Mouse (Mus musculus): Measurements from ENCODE around the gene Gm45716.
A peak's percentile ranks its signal among the peaks of the same experiment; 100 is the strongest.

Gm45716 gene

DNA sequence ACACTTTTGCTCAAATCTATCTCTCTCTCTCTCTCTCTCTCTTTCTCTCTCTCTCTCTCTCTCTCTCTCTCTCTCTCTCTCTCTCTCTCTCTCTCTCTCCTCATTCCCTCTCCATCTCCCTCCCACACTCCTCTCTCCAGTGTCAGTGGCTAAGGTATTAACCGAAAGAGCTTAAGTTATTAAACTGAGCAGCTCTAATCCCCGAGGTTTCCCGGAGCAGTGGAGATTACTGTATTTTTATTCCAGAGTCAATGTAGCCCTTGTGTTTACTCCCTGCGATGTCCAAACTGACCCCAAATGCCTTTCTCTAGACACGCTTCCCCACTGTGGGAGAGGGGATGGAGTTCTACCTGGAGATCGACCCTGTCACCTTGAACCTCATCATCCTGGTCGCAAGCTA lies at the start of gene Gm45716:
Gm45716 (plus strand) TSS at position 243 of the 400 bp plus-strand sequence.
- DNase-seq (ENCODE audit: low spot score) = no peak

DNA sequence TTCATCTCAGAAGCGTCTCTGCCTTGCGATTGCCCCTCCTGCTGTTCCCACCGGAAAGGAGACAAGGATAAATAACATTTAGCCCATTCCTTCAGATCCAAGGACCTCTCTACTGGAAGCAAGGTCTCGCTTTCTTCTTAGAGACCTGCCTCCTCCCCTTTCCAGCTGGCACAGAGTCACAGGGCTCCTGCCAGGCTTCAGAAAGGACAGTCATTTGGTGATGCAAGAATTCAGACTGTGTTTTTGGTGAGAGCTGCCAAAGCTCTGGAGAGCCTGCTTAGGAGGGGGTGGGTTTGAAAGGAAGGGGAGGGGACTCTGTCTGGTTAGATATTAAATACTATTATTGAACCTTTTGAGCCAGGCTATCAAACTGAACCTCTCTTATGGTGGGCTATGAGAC lies 45.1 kb upstream of the Gm45716 start:
- DNase-seq (ENCODE audit: low spot score) = no peak

DNA sequence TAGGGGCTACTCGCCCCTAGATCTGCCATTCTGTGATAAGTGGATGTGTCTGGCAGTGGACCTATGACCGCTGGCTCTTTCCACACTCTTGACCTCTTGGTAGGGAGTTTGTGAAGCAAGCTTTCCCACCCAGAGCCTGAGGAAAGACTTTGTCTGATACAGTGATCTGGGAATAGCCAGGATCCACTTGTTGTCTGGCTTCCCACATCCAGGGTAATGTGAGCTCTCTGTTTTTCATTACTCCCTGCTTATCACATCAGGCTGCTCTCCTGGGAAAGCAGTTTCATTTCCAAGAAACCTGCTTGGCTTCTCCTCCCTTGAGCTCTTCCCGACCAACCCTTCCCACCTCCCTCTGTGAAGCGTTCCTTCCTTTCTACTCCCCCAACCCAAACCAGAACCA lies 44.5 kb upstream of the Gm45716 start:
- no peak for DNase-seq (ENCODE audit: low spot score)

DNA sequence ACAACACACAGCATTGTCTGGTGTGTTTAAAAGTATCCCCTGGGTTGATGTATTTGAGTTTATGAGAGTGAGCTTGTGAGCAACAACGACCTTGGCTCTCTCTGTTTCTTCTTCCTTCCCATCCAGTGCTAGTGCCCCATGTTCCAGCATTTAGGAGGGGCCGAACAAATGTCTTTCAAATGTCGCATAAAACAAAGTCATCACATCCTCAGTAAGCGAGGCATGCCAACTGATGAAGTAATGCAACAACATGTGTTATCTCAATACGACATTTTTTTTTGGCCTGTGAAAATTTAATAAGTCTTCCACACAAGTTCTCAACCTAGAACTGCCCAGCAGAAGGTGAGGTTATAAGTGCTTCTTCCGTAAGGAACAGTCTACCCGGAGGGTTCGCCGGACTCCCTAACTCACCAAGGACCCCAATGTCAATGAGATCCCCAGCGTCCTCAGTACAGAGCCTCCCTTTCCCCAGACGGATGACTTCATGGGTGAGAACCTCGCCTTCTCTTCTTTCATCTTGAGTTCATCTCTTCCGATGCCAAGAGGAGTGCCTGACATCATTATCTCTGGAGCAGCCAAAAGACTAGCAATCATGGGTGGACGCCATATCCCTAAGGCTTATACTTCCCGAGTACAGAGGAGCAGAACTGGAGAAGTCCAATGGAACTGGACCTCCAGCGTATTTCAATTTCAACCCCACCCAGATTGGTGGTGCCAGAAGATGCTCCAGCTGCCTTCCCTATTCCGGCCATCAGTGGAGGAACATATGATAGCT lies 41.2 kb upstream of the Gm45716 start:
- DNase-seq (ENCODE audit: low spot score) = no peak

DNA sequence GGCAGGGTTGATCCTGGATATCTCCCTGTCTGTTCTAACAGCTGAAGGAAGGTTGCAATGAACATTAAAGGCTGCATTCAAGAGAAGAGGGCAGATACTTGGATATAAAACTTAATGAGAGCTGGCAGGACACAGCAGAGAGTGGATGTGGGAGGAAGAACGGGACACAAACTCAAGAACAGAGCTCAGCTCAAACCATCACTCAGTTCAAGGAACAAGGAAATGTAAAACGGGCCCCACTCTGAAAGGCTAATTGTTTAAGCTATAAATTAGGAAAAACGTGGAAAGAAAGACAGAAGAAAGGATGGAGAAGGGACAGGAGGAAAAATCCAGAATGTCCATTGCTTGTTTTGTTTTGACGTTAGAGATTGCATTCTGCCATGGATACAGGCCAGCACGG lies 32.4 kb upstream of the Gm45716 start:
- no peak for DNase-seq (ENCODE audit: low spot score)

DNA sequence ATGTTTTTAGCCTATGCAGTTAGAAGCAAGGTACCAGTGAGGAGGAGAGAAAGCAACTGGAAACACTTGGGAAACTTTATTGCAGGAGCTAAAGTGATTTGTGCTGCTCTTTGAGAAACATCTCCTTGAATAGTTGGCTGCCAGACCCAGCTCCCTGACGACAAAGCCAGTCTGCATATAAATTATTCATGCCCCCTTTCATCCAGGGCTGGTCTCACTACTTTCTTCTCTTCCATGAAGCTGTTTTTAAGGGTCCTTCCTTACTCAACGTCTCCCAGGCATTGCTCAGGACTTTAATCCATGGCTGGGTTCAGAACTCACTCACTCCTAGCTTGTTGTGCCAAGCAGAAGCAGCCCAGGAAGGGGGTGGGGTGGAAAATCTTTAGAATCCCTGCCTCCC lies 32.0 kb upstream of the Gm45716 start:
- no peak for DNase-seq (ENCODE audit: low spot score)

DNA sequence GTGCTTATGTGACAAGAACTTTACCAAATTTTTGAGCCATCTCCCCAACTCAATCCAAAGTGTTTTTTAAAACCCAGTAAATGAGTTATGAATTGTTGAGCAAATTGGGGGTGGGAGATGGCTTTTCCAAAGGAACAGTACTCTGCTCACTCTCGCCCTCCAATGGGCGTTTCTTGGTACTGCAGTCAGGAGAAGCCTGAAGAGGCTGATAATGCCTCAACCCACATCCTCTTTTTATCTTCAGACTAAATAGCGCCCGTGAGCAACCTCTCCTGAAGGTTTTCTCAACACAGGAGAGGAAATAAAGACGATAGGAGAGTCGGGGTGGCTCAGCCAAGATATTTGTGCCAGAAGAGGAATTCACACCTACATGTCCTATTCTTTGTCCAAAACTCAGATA lies 19.7 kb upstream of the Gm45716 start:
- DNase-seq (ENCODE audit: low spot score) = peak; percentile 15

DNA sequence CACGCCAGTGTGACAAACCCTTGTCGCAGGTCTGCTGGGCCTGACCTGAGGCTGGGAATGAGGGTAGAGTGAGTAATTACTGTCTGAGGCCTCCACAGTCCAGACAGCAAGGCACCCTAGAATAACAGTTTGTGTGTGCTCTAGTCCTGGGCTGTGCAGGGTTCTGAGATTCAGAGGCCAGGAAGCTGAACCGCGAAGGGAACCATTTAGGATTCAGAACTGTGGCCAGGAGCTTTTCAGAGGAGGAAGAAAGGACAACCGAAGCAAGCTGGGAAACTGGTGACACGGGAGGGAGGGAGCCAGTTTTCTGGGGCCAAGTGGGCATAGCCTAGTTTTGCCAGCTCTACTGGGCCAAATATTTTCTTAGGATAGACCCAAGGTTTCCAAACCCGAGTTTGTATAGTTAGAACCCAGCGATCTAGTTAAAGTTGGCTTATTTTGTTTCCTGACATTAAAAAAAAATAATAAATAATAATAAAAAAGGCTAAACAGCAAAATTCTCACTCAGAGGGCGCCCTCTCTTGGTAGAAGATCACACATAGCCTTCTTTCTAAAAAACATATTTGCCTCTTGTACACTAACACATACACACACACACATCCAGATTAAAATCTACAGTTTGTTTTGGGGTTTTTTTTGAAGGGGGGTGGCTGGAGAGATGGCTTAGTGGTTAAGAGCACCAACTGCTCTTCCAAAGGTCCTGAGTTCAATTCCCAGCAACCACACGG lies 19.0 kb upstream of the Gm45716 start:
- no peak for DNase-seq (ENCODE audit: low spot score)

DNA sequence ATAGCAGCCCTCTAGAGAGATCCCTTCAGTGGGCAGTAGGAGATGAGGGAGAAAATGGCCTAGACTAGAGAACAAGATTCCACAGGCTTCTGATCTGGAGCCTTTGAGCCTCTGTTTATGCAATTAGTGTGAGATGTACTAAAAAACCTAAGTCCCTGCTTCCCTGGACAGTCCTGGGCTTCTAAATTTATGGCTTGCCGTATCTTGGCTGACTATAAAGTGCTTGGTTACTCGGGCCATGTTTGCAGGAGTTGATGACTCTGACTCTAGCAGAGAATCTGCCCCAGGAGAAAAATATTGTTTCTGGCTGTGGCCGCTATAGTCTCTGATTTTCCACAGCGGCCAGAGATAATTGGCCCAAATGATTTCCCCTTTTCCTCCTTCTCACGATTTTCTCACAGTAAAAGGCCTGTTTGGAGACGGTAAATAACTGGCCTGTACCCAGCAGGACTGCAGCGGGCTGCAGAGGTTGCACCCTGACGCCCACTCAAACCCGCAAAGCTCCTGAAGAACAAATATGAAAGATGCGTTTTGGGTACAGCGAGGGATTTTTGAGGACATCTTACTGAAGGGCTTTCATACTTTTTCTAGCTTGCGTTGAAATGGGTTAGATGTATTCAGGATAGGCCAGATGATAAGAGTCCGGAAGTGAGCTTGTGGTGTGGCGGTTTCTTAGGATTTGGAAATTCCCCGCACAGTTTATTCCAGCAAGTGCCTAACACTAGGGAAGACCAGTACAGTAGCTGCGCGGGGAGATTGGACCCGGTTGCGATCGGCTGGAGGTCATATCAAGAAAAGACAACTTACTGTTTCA lies 18.1 kb upstream of the Gm45716 start:
- DNase-seq (ENCODE audit: low spot score) = no peak

DNA sequence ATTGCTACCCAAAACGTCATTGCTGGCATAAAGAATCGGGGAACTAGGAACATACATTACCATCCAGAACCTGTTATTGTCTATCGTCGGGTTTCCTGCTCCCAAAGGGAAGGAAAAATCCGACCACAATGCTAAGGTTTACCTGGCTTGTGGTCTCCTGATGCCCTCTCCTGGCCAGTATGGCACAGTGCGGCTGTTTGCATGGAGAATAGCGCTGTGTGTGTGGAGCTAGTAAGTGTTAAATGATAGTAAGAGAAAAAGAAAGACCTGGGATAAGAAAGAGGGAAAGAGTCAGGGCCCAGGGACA lies 17.5 kb upstream of the Gm45716 start:
- no peak for DNase-seq (ENCODE audit: low spot score)

DNA sequence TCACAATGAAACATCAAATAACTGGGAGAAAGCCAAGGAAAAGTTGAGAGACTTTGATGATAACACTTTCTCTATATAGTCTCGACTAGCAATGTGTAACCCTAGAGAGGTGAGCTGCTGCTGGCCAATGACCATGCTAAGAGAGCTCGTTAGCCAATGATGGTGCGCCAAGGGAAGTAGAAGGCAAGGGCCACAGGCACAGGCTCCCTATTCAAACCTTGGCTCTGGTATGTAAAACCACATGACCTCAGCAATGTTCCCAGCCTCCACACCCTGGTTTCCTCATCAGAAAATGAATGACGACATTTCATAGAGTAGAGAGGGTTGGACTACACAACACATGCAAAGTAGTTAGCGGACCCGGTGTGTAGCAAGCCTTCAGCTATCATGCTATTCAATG lies 15.2 kb upstream of the Gm45716 start:
- no peak for DNase-seq (ENCODE audit: low spot score)

DNA sequence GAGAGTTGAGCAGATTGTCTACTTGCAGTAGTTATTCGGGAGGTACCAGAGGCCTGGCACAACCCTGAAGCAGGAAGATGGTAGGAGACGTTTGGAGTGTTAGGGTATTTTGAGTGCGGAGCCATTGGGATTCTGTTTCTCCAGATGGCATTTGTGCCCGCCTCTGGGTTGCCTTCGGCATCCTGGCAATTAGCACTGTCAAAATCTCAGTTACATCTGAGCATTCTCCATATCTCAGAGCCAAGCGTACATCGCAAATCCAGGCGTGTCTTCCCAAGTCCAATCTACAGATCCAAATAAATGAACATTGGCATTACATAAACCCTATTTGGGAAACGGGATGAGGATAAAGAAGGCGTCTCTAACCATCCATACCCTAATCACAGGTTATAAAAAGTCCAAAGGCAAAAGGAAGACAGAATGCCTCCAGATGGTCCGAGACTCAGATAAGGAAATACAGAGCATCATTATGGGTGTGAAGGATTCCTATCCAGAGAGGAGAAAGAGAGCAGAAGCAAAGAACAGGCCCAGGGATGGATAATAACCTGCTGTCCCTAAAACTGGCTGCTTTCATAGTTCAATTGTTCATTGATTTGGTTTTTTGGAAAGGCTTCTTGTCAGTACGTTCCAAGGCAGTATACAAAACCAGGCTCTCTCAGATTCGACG lies 11.7 kb upstream of the Gm45716 start:
- no peak for DNase-seq (ENCODE audit: low spot score)

DNA sequence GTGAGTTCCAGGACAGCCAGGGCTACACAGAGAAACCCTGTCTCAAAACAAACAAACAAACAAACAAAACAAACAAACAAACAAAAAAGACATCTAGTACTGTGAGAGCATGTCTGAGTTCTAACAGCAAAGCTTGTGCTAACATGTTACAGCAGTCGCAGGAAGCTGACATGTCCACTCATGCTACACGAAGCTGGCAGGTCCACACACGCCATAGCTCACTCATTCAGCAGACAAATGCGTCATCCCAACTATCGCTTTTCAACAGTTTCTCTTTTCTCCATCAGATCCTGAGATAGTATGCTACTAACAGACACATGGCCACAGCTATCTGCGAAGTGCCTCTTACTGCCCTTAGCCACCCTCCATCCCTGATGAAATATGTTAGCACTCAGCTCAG lies 10.1 kb upstream of the Gm45716 start:
- no peak for DNase-seq (ENCODE audit: low spot score)

DNA sequence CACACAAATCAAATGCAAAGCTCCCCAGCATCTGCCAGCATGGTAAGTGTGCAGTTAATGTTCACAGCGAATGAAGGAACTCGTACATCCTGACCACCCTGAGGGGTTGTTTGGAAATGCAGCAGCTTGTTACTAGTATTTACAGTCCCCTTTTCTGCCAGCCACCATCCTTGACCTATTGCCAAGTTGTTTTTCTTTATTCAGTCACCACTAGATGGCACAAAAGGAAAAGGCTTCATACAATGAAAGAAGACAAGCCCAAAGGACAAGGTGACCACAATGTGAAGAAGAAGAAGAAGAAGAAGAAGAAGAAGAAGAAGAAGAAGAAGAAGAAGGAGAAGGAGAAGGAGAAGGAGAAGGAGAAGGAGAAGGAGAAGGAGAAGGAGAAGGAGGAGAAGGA lies 4.1 kb upstream of the Gm45716 start:
- no peak for DNase-seq (ENCODE audit: low spot score)

DNA sequence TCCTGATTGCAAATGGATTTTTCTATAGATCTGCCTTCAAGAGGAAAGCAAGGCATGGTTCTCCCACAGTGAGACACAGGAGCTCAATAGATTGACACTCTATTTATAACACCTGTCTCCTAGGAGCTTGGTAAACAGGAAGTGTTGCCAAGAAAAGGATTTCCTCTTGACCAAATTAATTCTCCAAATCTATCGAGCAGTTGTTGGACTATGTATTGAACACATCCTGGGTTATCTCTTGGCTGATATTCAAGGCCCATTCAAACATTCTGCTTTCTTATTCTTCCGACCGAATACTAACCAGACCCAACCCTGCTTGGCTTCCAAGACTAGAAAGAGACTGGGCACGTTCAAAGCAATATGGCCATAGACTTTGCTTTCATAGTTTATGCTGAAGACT lies 2.7 kb upstream of the Gm45716 start:
- no peak for DNase-seq (ENCODE audit: low spot score)

DNA sequence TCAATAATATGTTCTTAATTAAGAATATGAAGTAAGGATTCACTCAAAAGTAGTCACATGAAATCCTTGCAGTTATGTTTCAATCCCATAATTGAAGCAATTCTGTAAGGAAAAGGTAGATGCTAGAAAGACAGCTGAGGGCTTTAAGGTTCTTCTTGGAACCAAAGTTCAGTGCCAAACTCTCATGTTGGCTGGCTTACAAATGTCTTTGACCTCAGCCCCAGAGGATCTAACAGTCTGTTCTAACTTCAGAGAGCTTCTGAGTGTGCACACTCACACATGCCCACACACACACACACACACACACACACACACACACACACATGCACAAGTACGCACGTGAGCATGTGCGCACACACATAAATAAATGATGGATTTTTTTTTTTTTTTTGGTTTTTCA lies 2.7 kb downstream of the Gm45716 start:
- no peak for DNase-seq (ENCODE audit: low spot score)

DNA sequence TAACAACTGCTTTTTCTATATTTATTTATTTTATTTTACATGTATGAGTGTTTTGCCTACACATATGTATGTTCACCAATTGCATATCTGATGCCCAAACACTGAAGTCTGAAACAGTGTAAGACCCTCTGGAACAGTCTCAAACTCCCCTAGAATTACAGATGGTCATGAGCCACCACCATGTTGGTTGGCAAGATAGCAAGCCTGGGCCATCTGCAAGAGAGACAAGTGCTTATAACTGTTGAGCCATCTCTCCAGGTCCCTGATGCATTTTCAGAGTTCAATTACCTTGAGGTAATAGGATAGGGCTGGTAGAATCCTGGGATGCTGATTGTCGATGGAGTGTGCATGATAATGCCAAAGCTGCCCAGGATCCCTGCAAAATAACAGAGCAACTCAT lies 7.5 kb downstream of the Gm45716 start:
- DNase-seq (ENCODE audit: low spot score) = no peak

DNA sequence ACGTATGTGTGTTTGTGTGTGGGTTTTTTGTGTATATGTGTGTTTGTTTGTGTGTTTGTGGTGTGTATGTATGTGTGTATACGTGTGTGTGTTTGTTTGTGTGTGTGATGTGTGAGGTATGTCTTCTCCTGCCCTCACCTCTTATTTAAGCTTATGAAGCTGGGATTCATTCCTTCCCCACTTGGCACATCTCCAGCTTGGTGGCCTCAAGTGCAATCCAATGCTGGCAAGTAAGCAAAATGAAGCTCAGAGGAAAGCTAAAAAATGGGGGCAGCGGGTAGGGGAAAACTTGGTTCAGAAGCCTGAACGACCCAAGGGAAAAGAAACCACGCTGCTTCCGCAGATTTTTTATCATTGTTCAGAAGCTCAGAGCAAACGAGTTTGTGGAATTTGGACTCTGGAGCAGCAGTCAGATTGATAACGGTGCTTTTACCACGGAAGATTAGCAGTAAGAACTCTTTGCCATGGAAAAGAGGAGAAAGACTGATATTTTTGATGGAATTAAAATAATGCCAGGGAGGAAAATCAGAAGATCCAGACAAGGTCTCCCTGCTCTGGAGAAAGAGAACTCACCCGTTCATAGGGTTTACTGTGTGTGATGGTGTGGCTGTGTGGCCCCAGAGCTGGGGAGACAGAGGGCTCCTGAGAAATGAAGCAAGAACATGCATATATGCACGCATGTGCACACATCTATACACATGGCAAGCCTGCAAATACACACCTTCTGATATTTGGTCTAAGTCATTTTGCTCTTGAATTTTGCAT lies 8.5 kb downstream of the Gm45716 start:
- DNase-seq (ENCODE audit: low spot score) = no peak

DNA sequence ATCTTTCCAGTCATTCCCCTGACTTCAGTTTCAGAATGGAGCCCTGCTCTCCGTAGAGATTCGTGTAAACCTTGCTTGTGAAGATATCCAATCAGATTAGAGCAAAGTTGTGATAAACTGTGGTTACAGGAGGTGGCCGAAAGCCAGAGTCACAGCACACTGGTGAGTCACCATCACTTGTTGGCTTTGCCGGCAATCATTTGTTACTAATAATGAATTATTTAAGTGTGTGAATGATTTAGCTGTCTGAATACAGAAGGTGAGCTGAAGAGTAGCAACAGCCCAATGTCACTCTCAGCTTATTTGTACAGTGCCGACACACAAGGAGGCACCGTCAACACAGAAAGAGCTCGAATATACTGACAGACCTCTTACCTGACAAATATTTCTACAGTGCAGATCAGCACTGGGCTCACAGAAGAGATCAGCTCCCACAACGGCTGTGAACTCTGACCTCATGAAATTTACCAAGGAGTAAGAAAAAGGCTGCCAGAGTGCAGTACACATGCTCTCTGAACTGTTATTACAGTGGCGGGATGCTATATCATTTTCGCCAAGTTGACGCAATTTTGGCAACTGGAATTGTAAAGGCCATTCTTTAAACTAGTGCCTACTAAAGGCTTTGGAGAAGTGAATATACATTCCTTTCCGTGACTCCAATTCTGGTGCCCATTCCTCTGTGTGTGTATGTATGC lies 9.2 kb downstream of the Gm45716 start:
- no peak for DNase-seq (ENCODE audit: low spot score)

DNA sequence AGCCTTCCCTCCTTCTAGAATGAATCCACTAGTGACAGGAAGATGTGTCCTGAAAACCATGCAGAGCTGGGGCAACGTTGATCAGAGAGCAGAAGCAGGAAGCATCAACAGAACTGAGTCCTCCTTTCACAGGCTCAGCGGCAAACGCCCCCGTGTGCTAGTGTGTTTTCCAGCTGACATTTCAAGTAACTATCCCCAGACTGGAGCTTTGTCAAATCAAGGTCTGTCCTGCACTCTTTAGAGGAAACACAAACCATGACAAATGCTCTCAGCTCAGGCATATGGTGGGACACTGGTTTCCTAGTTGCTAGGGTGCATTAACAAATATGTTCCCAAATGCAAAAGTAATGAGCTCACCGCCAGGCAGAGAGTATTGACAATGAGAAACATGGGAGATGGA lies 10.6 kb downstream of the Gm45716 start:
- DNase-seq (ENCODE audit: low spot score) = no peak

DNA sequence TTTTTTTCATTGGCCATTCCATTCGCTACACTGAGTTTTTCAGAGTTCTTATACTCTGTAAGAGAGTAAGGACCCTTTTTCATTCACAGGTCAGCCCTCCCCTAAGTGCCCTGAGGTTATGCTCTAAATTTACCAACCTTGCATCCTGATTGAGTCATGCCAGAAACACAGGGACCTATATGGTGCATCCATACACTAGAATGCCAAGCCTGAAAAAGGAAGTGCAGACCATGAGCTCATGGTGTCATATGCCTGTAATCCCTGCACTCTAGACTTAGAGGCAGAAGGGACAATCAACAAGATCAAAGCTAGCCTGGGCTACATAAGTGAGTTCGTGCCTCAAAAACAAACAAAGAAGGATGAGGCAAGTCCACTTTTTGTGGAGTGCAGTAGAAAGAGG lies 13.3 kb downstream of the Gm45716 start:
- no peak for DNase-seq (ENCODE audit: low spot score)

All from c-Kit-positive CD71-positive TER-119-positive erythroid progenitor cells, embryonic 14.5 days (primary cell).